Mouse (Mus musculus) E14TG2a.4 (cell line): ENCODE results near the gene G3bp2.

ENCODE experiments used
- CTCF ChIP-seq: conservative IDR thresholded peaks from 2 replicates; pipeline ENCODE4 v1.5.1; 2014; ENCODE audit warnings: low read length
- NANOG ChIP-seq: IDR thresholded peaks from 2 replicates; pipeline ENCODE4 v1.6.1; 2014; ENCODE audit warnings: borderline replicate concordance, low read length, mixed read lengths

DNA sequence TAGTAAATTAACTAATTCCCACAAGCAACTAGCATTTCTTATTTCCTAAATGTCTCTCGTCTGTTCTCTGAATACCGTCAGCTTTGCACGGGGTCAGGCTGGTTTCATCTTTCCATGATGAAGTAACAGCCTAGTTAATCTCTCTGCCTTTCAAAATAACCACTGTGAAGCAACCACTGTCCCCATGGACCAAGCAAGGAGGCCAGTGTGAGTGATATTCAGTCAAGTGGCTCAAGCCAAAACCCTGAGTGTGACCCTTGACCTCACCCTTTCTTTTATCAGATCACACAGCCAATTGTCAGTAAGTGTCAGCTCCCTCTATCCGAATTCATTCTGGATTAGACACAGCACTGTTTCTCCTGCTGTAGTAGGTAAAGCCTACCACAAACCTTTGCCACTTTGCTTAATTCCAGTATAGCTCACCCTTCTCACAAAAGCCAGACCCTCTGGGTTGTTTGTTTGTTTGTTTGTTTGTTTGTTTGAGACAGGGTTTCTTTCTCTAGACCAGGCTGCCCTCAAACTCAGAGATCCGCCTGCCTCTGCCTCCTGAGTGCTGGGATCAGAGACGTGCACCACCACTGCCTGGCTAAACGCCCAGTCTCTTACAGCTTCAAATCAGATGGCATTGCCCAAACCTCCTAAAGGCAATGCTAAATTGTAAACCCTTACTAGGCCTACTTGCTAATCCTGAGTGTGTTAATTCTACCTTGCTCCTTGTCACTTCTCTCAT lies 2.5 kb upstream of the G3bp2 start:
- no peak for TF ChIP-seq CTCF
- no peak for TF ChIP-seq NANOG
